Mouse (Mus musculus) intestine, embryonic 16.5 days (tissue): ENCODE measurements around the gene Lyrm7. TPM values are rescaled to one million over a fixed set of nuclear protein-coding genes. Genes with fewer than 3 reads are reported as not detected.
A peak's percentile ranks its signal among the peaks of the same experiment; 100 is the strongest.

Experiments
- ATAC-seq: fragments of 200-750 bp; cut with Nextera tagmentation; 2 replicates; pipeline ENCODE4 v1.8.0; 2017; ENCODE audit warnings: moderate TSS enrichment, moderate library complexity
- H3K27ac ChIP-seq: fragments of 300-500 bp; sonication (generic); 2 replicates; pipeline ENCODE4 v1.5.1; 2014; ENCODE audit warnings: mild to moderate bottlenecking, low read length
- H3K27me3 ChIP-seq: fragments of 300-500 bp; sonication (generic); replicated peaks from 2 replicates; pipeline ENCODE4 v1.6.1; 2014; ENCODE audit warnings: low read length, control low read depth, mixed read lengths; ENCODE audit not compliant: control insufficient read depth, insufficient read depth
- H3K36me3 ChIP-seq: fragments of 300-500 bp; sonication (generic); 2 replicates; pipeline ENCODE4 v1.6.1; 2014; ENCODE audit warnings: low read length, control low read depth; ENCODE audit not compliant: control insufficient read depth, insufficient read depth
- H3K4me1 ChIP-seq: fragments of 300-500 bp; sonication (generic); 2 replicates; pipeline ENCODE4 v1.6.1; 2014; ENCODE audit warnings: low read length, control low read depth, mixed read lengths; ENCODE audit not compliant: control insufficient read depth, insufficient read depth
- H3K4me2 ChIP-seq: fragments of 300-500 bp; sonication (generic); 2 replicates; pipeline ENCODE4 v1.6.1; 2014; ENCODE audit warnings: low read depth, low read length, control low read depth
- H3K4me3 ChIP-seq: fragments of 300-500 bp; sonication (generic); 2 replicates; pipeline ENCODE4 v1.5.1; 2014; ENCODE audit warnings: mild to moderate bottlenecking, low read length
- H3K9ac ChIP-seq: fragments of 300-500 bp; sonication (generic); 2 replicates; pipeline ENCODE4 v1.6.1; 2014; ENCODE audit warnings: low read depth, low read length
- H3K9me3 ChIP-seq: fragments of 300-500 bp; sonication (generic); 2 replicates; pipeline ENCODE4 v1.6.1; 2016; ENCODE audit warnings: low read length, control low read depth; ENCODE audit not compliant: control insufficient read depth
- WGBS: fragments of 180-500 bp; shearing (Covaris S2); extraction: QIAGEN DNeasy Blood & Tissue Kit; methylation state at CpG from one replicate; pipeline ENCODE4 v1.1.7; 2014; 5-methylcytosine and 5-hydroxymethylcytosine counted together
- polyA plus RNA-seq: library from polyadenylated mRNA; unstranded; fragments of >200 nt; fragmentation: Nextera tagmentation; extraction: Ambion mirVana; gene quantifications from 2 replicates; pipeline ENCODE4 v1.2.1, GENCODE M21; 2015

Gene Lyrm7
- polyA plus RNA-seq, 1 experiment from 2014 or later, result 9.7 TPM

- H3K4me1 ChIP-seq, result no peaks in the 10 kb centered on the region; the same call in 1 of the 2 replicates
- no peaks in the 10 kb centered on the region for H3K27me3 ChIP-seq
- WGBS, result 71% methylated on average over 4 of the region's 4 CpGs
- no peaks in the 10 kb centered on the region for H3K9me3 ChIP-seq
- H3K9ac ChIP-seq, result no peak overlapping the region
- H3K4me2 ChIP-seq, result no peak overlapping the region
- H3K27ac ChIP-seq, result no peak overlapping the region
- no peak for ATAC-seq
- no peaks in the 10 kb centered on the region for H3K36me3 ChIP-seq
- H3K4me3 ChIP-seq, result no peak overlapping the region
Measured at GRCm38 (mm10) chr11:54812314-54812713, 48.4 kb downstream of the Lyrm7 start.

- no peaks in the 10 kb centered on the region for H3K27me3 ChIP-seq
- 55% methylated on average over 3 of the region's 3 CpGs for WGBS
- no peak overlapping the region for H3K4me2 ChIP-seq
- no peak overlapping the region for H3K27ac ChIP-seq
- no peak overlapping the region for H3K9ac ChIP-seq
- ATAC-seq, result peak; percentile 95
- H3K9me3 ChIP-seq, result no peaks in the 10 kb centered on the region
- H3K36me3 ChIP-seq, result no peaks in the 10 kb centered on the region
- H3K4me1 ChIP-seq, result no peaks in the 10 kb centered on the region; the same call in 1 of the 2 replicates
- no peak overlapping the region for H3K4me3 ChIP-seq
Measured at GRCm38 (mm10) chr11:54811054-54811453, 49.7 kb downstream of the Lyrm7 start.

- ATAC-seq, result no peak
- H3K27ac ChIP-seq, result no peak overlapping the region
- H3K9me3 ChIP-seq, result no peaks in the 10 kb centered on the region
- H3K36me3 ChIP-seq, result no peaks in the 10 kb centered on the region
- no peaks in the 10 kb centered on the region for H3K27me3 ChIP-seq
- no peaks in the 10 kb centered on the region; the same call in 1 of the 2 replicates for H3K4me1 ChIP-seq
- no peak overlapping the region for H3K4me2 ChIP-seq
- H3K9ac ChIP-seq, result no peak overlapping the region
- 82% methylated on average over 5 of the region's 5 CpGs for WGBS
- H3K4me3 ChIP-seq, result no peak overlapping the region
Measured at GRCm38 (mm10) chr11:54809582-54809981, 51.1 kb downstream of the Lyrm7 start.

GRCm38 (mm10) chr11:54808177-54808576, 52.5 kb downstream of the Lyrm7 start:
- Histone ChIP-seq H3K4me2 (no peak overlapping the region), H3K36me3 (no peaks in the 10 kb centered on the region), H3K9me3 (no peaks in the 10 kb centered on the region), H3K4me1 (peaks cover 2% of the 10 kb centered on the region; the same call in 1 of the 2 replicates), H3K9ac (no peak overlapping the region), H3K27ac (no peak overlapping the region), H3K4me3 (no peak overlapping the region), H3K27me3 (no peaks in the 10 kb centered on the region)
- 87% methylated on average over 4 of the region's 4 CpGs for WGBS
- no peak for ATAC-seq

- no peak overlapping the region for H3K4me2 ChIP-seq
- H3K4me1 ChIP-seq, result peaks cover 2% of the 10 kb centered on the region; the same call in 1 of the 2 replicates
- no peaks in the 10 kb centered on the region for H3K9me3 ChIP-seq
- H3K9ac ChIP-seq, result no peak overlapping the region
- ATAC-seq, result no peak
- H3K27ac ChIP-seq, result 0 out of 2 replicates have a peak overlapping the region, but pooled peaks have one; percentile 15
- no peaks in the 10 kb centered on the region for H3K36me3 ChIP-seq
- 60% methylated on average over 9 of the region's 9 CpGs for WGBS
- H3K27me3 ChIP-seq, result no peaks in the 10 kb centered on the region
- no peak overlapping the region for H3K4me3 ChIP-seq
Measured at GRCm38 (mm10) chr11:54807669-54808068, 53.0 kb downstream of the Lyrm7 start.

DNA sequence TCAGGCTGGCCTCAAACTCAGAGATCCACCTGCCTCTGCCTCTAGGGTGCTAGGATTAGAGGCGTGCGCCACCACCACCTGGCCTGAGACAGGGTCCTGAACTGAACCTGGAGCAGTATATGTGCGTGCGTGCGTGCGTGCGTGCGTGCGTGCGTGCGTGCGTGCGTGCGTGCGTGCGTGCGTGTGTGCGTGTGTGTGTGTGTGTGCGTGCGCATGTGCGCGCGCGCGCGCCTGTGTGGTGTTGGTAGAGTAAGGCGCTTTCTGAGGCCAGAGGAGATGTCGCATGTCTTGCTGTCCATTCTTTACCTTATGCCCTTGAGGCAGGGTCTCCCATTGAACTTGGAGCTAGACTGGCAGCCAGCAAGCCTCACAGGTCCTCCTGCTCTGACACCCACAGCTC, 53.8 kb downstream of the Lyrm7 start:
- Histone ChIP-seq H3K27me3 (no peaks in the 10 kb centered on the region), H3K9ac (no peak overlapping the region), H3K4me2 (no peak overlapping the region), H3K4me3 (no peak overlapping the region), H3K4me1 (peaks cover 4% of the 10 kb centered on the region; the same call in 1 of the 2 replicates), H3K36me3 (no peaks in the 10 kb centered on the region), H3K9me3 (no peaks in the 10 kb centered on the region), H3K27ac (no peak overlapping the region)
- no peak for ATAC-seq
- WGBS, result 93% methylated on average over 28 of the region's 28 CpGs

DNA sequence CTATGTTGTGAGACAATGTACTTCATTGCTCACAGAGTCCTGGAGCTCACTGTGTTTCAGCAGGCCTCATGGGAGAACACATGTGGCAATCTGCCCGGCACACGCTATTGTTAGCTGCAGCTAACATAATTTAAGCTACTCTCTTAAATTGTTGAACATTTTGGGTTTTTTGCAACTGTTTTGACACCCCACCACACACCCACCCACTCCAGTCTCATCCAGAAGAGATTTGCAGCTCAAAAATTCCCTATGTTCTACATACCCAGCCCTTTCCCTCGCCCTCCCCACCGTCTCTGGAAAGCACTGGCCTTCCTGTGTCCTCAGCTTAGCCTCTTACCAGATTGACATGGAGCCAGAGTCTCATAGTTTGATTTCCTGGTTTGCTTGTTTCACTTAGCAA, 55.5 kb downstream of the Lyrm7 start:
- Histone ChIP-seq H3K9me3 (no peaks in the 10 kb centered on the region), H3K9ac (no peak overlapping the region), H3K27ac (no peak overlapping the region), H3K27me3 (no peaks in the 10 kb centered on the region), H3K36me3 (no peaks in the 10 kb centered on the region), H3K4me2 (no peak overlapping the region), H3K4me1 (peaks cover 8% of the 10 kb centered on the region; the same call in 1 of the 2 replicates), H3K4me3 (no peak overlapping the region)
- WGBS, result 82% methylated on average over 4 of the region's 4 CpGs
- ATAC-seq, result no peak

- H3K27ac ChIP-seq, result peak overlapping the region; percentile 33; the same call in 1 of the 2 replicates
- no peaks in the 10 kb centered on the region for H3K27me3 ChIP-seq
- WGBS, result 40% methylated on average over 6 of the region's 6 CpGs
- no peaks in the 10 kb centered on the region for H3K9me3 ChIP-seq
- H3K4me1 ChIP-seq, result peaks cover 8% of the 10 kb centered on the region; the same call in 1 of the 2 replicates
- peak overlapping the region; percentile 3; the same call in 1 of the 2 replicates for H3K4me2 ChIP-seq
- no peak overlapping the region for H3K4me3 ChIP-seq
- no peaks in the 10 kb centered on the region for H3K36me3 ChIP-seq
- peak; percentile 67 for ATAC-seq
- H3K9ac ChIP-seq, result no peak overlapping the region
Measured at GRCm38 (mm10) chr11:54802621-54803020, 58.1 kb downstream of the Lyrm7 start.

DNA sequence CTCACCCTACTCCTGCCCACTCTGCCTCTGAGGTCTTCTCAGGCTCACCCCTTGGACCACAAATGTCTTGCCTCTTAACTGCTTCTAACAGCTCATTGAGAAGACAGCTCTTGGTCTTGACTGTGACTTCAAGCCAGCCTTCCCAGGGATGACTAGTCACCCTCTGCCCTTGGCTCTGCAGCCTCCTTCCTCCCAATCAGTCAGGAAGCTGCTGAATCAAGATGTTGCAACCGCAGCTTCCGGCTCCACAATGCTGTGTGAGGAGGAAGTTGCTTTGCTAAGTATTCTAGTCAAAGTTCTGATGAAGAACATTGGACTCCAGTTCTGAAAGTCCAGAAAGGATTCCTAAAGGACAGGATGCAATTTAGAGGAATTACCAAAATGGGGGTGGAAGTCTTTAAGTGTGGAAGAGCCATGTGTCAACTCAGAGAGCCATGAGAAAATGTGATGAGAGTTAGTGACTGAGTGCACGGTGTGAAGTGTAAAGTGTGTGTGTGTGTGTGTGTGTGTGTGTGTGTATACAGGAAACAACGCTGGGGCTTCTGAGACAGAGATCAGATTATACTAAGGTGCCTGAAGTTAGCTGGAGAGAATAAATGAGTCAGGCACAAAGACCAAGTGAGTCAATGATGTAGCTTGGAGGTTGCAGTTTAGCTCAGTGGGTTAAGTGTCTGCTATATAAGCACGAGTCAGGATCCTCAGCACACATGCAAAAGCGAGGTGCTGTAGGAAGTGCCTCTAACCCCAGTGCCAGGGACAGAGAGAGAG, 58.7 kb downstream of the Lyrm7 start:
- peak overlapping the region; percentile 66 for H3K27ac ChIP-seq

More for the DNA sequence above, 58.7 kb downstream of the Lyrm7 start:
- no peak overlapping the region for H3K4me3 ChIP-seq
- no peak overlapping the region for H3K4me2 ChIP-seq
- peak; percentile 73 for ATAC-seq
- no peaks in the 10 kb centered on the region for H3K27me3 ChIP-seq
- H3K9ac ChIP-seq, result no peak overlapping the region
- H3K4me1 ChIP-seq, result peaks cover 8% of the 10 kb centered on the region; the same call in 1 of the 2 replicates
- no peaks in the 10 kb centered on the region for H3K9me3 ChIP-seq
- 55% methylated on average over 6 of the region's 6 CpGs for WGBS
- H3K36me3 ChIP-seq, result no peaks in the 10 kb centered on the region
